Mouse (Mus musculus) Patski (cell line): Measurements from ENCODE around the gene Txlna. TPM values are rescaled to one million over a fixed set of nuclear protein-coding genes. Genes with fewer than 3 reads are reported as not detected.

Source experiments
- ATAC-seq: fragments of 100-300 bp; one replicate; pipeline ENCODE4 v1.8.0; 2021
- CTCF ChIA-PET: fragments of 350-600 bp; sonication (Branson Sonifier 250); formaldehyde crosslinking; loops from one replicate; lab custom pipeline; 2022; ENCODE audit warnings: inconsistent platforms; lab: Charles Lee
- POLR2A ChIA-PET: fragments of 350-600 bp; sonication (Branson Sonifier 250); formaldehyde crosslinking; loops from one replicate; lab custom pipeline; 2022; ENCODE audit warnings: antibody characterized with exemption, inconsistent platforms; lab: Charles Lee
- DNase-seq: peaks from one replicate; pipeline ENCODE4 v3.0.0-alpha.2; 2011; ENCODE audit warnings: low read depth, low spot score
- H3K27me3 ChIP-seq: fragments of 371-371 bp; one replicate; pipeline ENCODE4 v1.5.1; 2021
- CTCF ChIP-seq: fragments of 100-300 bp; IDR thresholded peaks from one replicate; pipeline ENCODE4 v1.5.1; 2021
- in situ Hi-C: fragments of 300-500 bp; cut with MboI; formaldehyde crosslinking; loops from 3 replicates; pipeline ENCODE4 v1.11.1; 2018; ENCODE audit warnings: low pct_unique_long_range_greater_than_20kb, mixed read lengths
- polyA plus RNA-seq: library from polyadenylated mRNA; unstranded; gene quantifications from one replicate; pipeline ENCODE4 v1.2.3, GENCODE M21; 2021

Gene Txlna
- polyA plus RNA-seq, 1 experiment from 2014 or later: 51.2 TPM

- in situ Hi-C loops: no loop called here
- CTCF ChIA-PET: interaction anchor here (0.9 to 1.3 kb wide), 3 partner anchors 8 to 23 kb away, joined by 3 to 5 read pairs (median 3); no protein-coding TSS in a partner anchor
- TF ChIP-seq CTCF: no peak
- DNase-seq (no peak), ATAC-seq (peak; percentile 67)
- no peaks in the 10 kb centered on the region for H3K27me3 ChIP-seq
- POLR2A ChIA-PET: interaction anchor here (1.6 kb wide), 1 partner anchor 16 kb away, joined by 6 read pairs; no protein-coding TSS in a partner anchor
Observed at GRCm38 (mm10) chr4:129600233-129601158, 40.4 kb downstream of the Txlna start, which contains the start of the genes Eif3i and Tmem234. Eif3i (minus strand) TSS chr4:129600648. Tmem234 (plus strand) TSS chr4:129600668.

GRCm38 (mm10) chr4:129588865-129589264 lies 52.0 kb downstream of the Txlna start:
- POLR2A ChIA-PET: no interaction called here
- in situ Hi-C loops: loop anchor here (5.0 kb wide), 1 partner anchor 47 kb away; the partner anchor contains the start of gene Hdac1
- CTCF ChIA-PET: no interaction called here
- no peak for TF ChIP-seq CTCF
- no peak for DNase-seq
- ATAC-seq: no peak
- no peaks in the 10 kb centered on the region for H3K27me3 ChIP-seq

- no peak for ATAC-seq
Observed at GRCm38 (mm10) chr4:129586943-129587342, 53.9 kb downstream of the Txlna start.

GRCm38 (mm10) chr4:129585773-129586172 lies 55.1 kb downstream of the Txlna start:
- ChIA-PET POLR2A (no interaction called here), CTCF (interaction anchor here (1.3 kb wide), 2 partner anchors 8 to 13 kb away, joined by 5 to 6 read pairs; no protein-coding TSS in a partner anchor)
- DNase-seq (no peak), ATAC-seq (no peak)
- no peak for TF ChIP-seq CTCF
- no peaks in the 10 kb centered on the region for H3K27me3 ChIP-seq
- in situ Hi-C loops: loop anchor here (5.0 kb wide), 1 partner anchor 43 kb away; the partner anchor contains the start of gene Hdac1

More at GRCm38 (mm10) chr4:129586943-129587342, 53.9 kb downstream of the Txlna start:
- ChIA-PET POLR2A (interaction anchor here (0.7 kb wide), 1 partner anchor 217 kb away, joined by 3 read pairs; no protein-coding TSS in a partner anchor), CTCF (interaction anchor here (1.3 kb wide), 1 partner anchor 12 kb away, joined by 6 read pairs; no protein-coding TSS in a partner anchor)
- no peaks in the 10 kb centered on the region for H3K27me3 ChIP-seq
- no peak for DNase-seq
- TF ChIP-seq CTCF: no peak
- in situ Hi-C loops: loop anchor here (5.0 kb wide), 1 partner anchor 45 kb away; the partner anchor contains the start of gene Hdac1

- H3K27me3 ChIP-seq: no peaks in the 10 kb centered on the region
- no peak for DNase-seq
- CTCF ChIA-PET: interaction anchor here (0.9 to 1.3 kb wide), 3 partner anchors 8 to 24 kb away, joined by 3 to 5 read pairs (median 4); no protein-coding TSS in a partner anchor
- no peak for ATAC-seq
- in situ Hi-C loops: loop anchor here (5.0 kb wide), 1 partner anchor 43 kb away; the partner anchor contains the start of gene Hdac1
- POLR2A ChIA-PET: interaction anchor here (0.9 kb wide), 1 partner anchor 16 kb away, joined by 6 read pairs; the partner anchor contains the start of genes Eif3i and Tmem234
- peak; percentile 78 for TF ChIP-seq CTCF
Observed at GRCm38 (mm10) chr4:129584884-129585608, 55.8 kb downstream of the Txlna start.

- no peak for DNase-seq
- H3K27me3 ChIP-seq: no peaks in the 10 kb centered on the region
- TF ChIP-seq CTCF: no peak
- ChIA-PET CTCF (interaction anchor here (0.9 to 1.0 kb wide), 2 partner anchors 15 to 25 kb away, joined by 3 to 4 read pairs; no protein-coding TSS in a partner anchor), POLR2A (interaction anchor here (0.9 kb wide), 1 partner anchor 17 kb away, joined by 6 read pairs; the partner anchor contains the start of genes Eif3i and Tmem234)
- in situ Hi-C loops: no loop called here
- ATAC-seq: no peak
Observed at GRCm38 (mm10) chr4:129584370-129584769, 56.5 kb downstream of the Txlna start.

- TF ChIP-seq CTCF: no peak
- in situ Hi-C loops: no loop called here
- ChIA-PET CTCF (interaction anchor here (1.7 kb wide), 1 partner anchor 27 kb away, joined by 5 read pairs; no protein-coding TSS in a partner anchor), POLR2A (no interaction called here)
- no peaks in the 10 kb centered on the region for H3K27me3 ChIP-seq
- no peak for ATAC-seq
- no peak for DNase-seq
Observed at GRCm38 (mm10) chr4:129582251-129582650, 58.6 kb downstream of the Txlna start.

- ChIA-PET POLR2A (no interaction called here), CTCF (no interaction called here)
- H3K27me3 ChIP-seq: no peaks in the 10 kb centered on the region
- no peak for DNase-seq
- TF ChIP-seq CTCF: no peak
- ATAC-seq: no peak
- in situ Hi-C loops: no loop called here
Observed at GRCm38 (mm10) chr4:129580347-129580746, 60.5 kb downstream of the Txlna start.

- no peaks in the 10 kb centered on the region for H3K27me3 ChIP-seq
- DNase-seq (no peak), ATAC-seq (no peak)
- ChIA-PET POLR2A (no interaction called here), CTCF (interaction anchor here (3.6 kb wide), 1 partner anchor 30 kb away, joined by 19 read pairs; no protein-coding TSS in a partner anchor)
- TF ChIP-seq CTCF: no peak
- in situ Hi-C loops: no loop called here
Observed at GRCm38 (mm10) chr4:129578466-129578865, 62.4 kb downstream of the Txlna start, which contains the start of gene Fam167b. Fam167b (minus strand) TSS chr4:129578549.
